In genomic region chr13:56647597-56648405, GRCm38 (mm10) we compare ENCODE assay signal across 9 mouse cellular contexts. TPM values are rescaled to one million over a fixed set of nuclear protein-coding genes. Genes with fewer than 3 reads are reported as not detected.
DNase-seq lines count a peak whose midpoint lies in the region; ATAC-seq and TF ChIP-seq lines count a peak whose summit lies in the region.
"Had no signal": no experiment of that assay in that cellular context is flagged by ENCODE, and none has a peak within 500 bp of the region (broad histone marks: within the 10 kb centered on the region; RNA-seq: fewer than 3 reads in every experiment).

No protein-coding gene starts in this region.

- no peaks in the 10 kb centered on the region for H3K9me3 ChIP-seq in lung, postnatal 0 days (ENCODE audit: low read length)

- WGBS in lung, postnatal 0 days: 39% methylated on average over 10 of the region's 10 CpGs

- no peak overlapping the region for H3K4me2 ChIP-seq in lung, postnatal 0 days (replicated peaks; ENCODE audit: low read depth, low read length)

- H3K36me3 ChIP-seq in lung, postnatal 0 days (ENCODE audit: insufficient read depth, low read length): no peaks in the 10 kb centered on the region

- ATAC-seq in lung, postnatal 0 days: peak; percentile 92

- H3K9ac ChIP-seq in lung, postnatal 0 days (replicated peaks; ENCODE audit: low read depth): no peak overlapping the region
- H3K9ac ChIP-seq: liver, embryonic 14.5 days had no signal

- peak; percentile 73 for TF ChIP-seq EP300 in lung, postnatal 0 days (IDR thresholded peaks at IDR 0.05)

- no peak for TF ChIP-seq CTCF in lung, postnatal 0 days (IDR thresholded peaks at IDR 0.05)

- H3K4me3 ChIP-seq in brown adipose tissue, adult 24 weeks (ENCODE audit: insufficient read depth, low read depth, low read length): no peak overlapping the region
- no peak overlapping the region for H3K4me3 ChIP-seq in lung, postnatal 0 days (ENCODE audit: low read depth, low read length)

- peak; percentile 47 for DNase-seq in 3134 (ENCODE audit: extremely low read depth, insufficient read length, low spot score)
- DNase-seq in heart, adult 11 months: peak; percentile 99
- peak; percentile 57 for DNase-seq in kidney, adult 18-20 months
- peak; percentile 83 for DNase-seq in lung, postnatal 0 days (ENCODE audit: low spot score)
- peak; percentile 35 for DNase-seq in testis, postnatal 14 days (ENCODE audit: low spot score)
- DNase-seq in cerebellum, postnatal 36 days: no peak
- no peak for DNase-seq in cerebellum, adult 11-12 months

- peak overlapping the region; percentile 47 for H3K27ac ChIP-seq in brown adipose tissue, adult 24 weeks (replicated peaks; ENCODE audit: low read depth, low read length)
- peak overlapping the region; percentile 54 for H3K27ac ChIP-seq in lung, postnatal 0 days (ENCODE audit: low read length)
- H3K27ac ChIP-seq: liver, embryonic 14.5 days had no signal

- peaks cover 10% of the 10 kb centered on the region for H3K4me1 ChIP-seq in brown adipose tissue, adult 24 weeks (ENCODE audit: control insufficient read depth, insufficient read depth, insufficient read length, low read length)
- H3K4me1 ChIP-seq in lung, postnatal 0 days (ENCODE audit: insufficient read depth, low read depth, low read length): no peaks in the 10 kb centered on the region

- H3K27me3 ChIP-seq in lung, postnatal 0 days (replicated peaks; ENCODE audit: insufficient read depth, low read length): no peaks in the 10 kb centered on the region

RNA-seq across cellular contexts. Expression of gene Tgfbi, which starts 38.5 kb away (rescaled TPM):
- 17.9 and 18.3 TPM in 2 replicates for polyA plus RNA-seq in brown adipose tissue, adult 24 weeks (2012; ENCODE audit: insufficient read depth, insufficient read length, missing spikeins)
- 408 and 422 TPM in 2 replicates for polyA plus RNA-seq in lung, postnatal 0 days (2015; fragmentation: Nextera tagmentation; extraction: Ambion mirVana)

RNA-seq across cellular contexts. Expression of gene Smad5, which starts 55.0 kb away (rescaled TPM):
- 14.3 and 21.8 TPM in 2 replicates for polyA plus RNA-seq in brown adipose tissue, adult 24 weeks (2012; ENCODE audit: insufficient read depth, insufficient read length, missing spikeins)
- polyA plus RNA-seq in lung, postnatal 0 days (2015; fragmentation: Nextera tagmentation; extraction: Ambion mirVana): 16.6 and 16.9 TPM in 2 replicates

Comparison
In these comparisons a context has a peak if more than half of its experiments do, and no peak if none do; other contexts are left out.
1. DNase-seq: peak in 3134 (single experiment), heart, adult 11 months (single experiment), kidney, adult 18-20 months (single experiment), lung, postnatal 0 days (single experiment) and testis, postnatal 14 days (single experiment); none in cerebellum, postnatal 36 days (0 of 2) and cerebellum, adult 11-12 months (single experiment).
2. RNA of gene Tgfbi, which starts 38.5 kb away (polyA plus RNA-seq): 408 to 422 TPM in lung, postnatal 0 days; 17.9 to 18.3 TPM in brown adipose tissue, adult 24 weeks; every median in the first group is over 10 times any median in the second.